Comparison of ENCODE assay signal across 33 mouse cellular contexts in genomic region chr3:144148234-144148633, GRCm38 (mm10).
"Had no signal": no experiment of that assay in that cellular context is flagged by ENCODE, and none has a peak within 500 bp of the region (broad histone marks: within the 10 kb centered on the region; RNA-seq: fewer than 3 reads in every experiment).

No protein-coding gene starts in this region.

- DNase-seq: heart, postnatal 10 days; heart, postnatal 14 days; heart, postnatal 36 days; heart, postnatal 4 days; kidney, adult 11 months; kidney, adult 18-20 months; kidney, adult 2 months; kidney, adult 8-10 months; kidney, adult 9 months; kidney, postnatal 10 days; kidney, postnatal 14 days; kidney, postnatal 25 days; kidney, postnatal 36 days; kidney, postnatal 4 days; layer of hippocampus, adult 9-11 months; layer of hippocampus, postnatal 36 days had no signal

- H3K27ac ChIP-seq: heart, embryonic 13.5 days; heart, embryonic 15.5 days; hindbrain, embryonic 10.5 days; hindbrain, embryonic 12.5 days; hindbrain, embryonic 13.5 days; hindbrain, embryonic 14.5 days; hindbrain, embryonic 15.5 days; hindbrain, postnatal 0 days; intestine, embryonic 15.5 days; kidney, postnatal 0 days; layer of hippocampus, adult 2 months; left cerebral cortex, adult 2 months had no signal

- ATAC-seq: hindbrain, embryonic 16.5 days; hindbrain, postnatal 0 days; inflammation-experienced regulatory T-cells, adult 6 months; intestine, embryonic 15.5 days; intestine, embryonic 16.5 days; intestine, postnatal 0 days had no signal

- H3K9ac ChIP-seq: heart, embryonic 12.5 days; heart, embryonic 13.5 days; heart, embryonic 15.5 days; hindbrain, embryonic 12.5 days; hindbrain, embryonic 13.5 days; hindbrain, embryonic 14.5 days; hindbrain, embryonic 15.5 days; intestine, embryonic 15.5 days had no signal

- H3K36me3 ChIP-seq: heart, embryonic 12.5 days; heart, embryonic 13.5 days; heart, embryonic 15.5 days; hindbrain, embryonic 10.5 days; hindbrain, embryonic 12.5 days; hindbrain, embryonic 13.5 days; hindbrain, embryonic 15.5 days; intestine, embryonic 15.5 days had no signal

- H3K4me3 ChIP-seq: heart, embryonic 12.5 days; heart, embryonic 13.5 days; heart, embryonic 15.5 days; hindbrain, embryonic 10.5 days; hindbrain, embryonic 12.5 days; hindbrain, embryonic 13.5 days; hindbrain, embryonic 15.5 days; intestine, embryonic 15.5 days; layer of hippocampus, adult 2 months; left cerebral cortex, adult 2 months had no signal

- H3K4me1 ChIP-seq: heart, embryonic 13.5 days; heart, embryonic 15.5 days; hindbrain, embryonic 10.5 days; hindbrain, embryonic 12.5 days; hindbrain, embryonic 13.5 days; hindbrain, embryonic 15.5 days; intestine, embryonic 15.5 days had no signal

- H3K9me3 ChIP-seq: heart, embryonic 12.5 days; heart, embryonic 13.5 days; heart, embryonic 15.5 days; hindbrain, embryonic 10.5 days; hindbrain, embryonic 12.5 days; hindbrain, embryonic 13.5 days; hindbrain, embryonic 15.5 days; intestine, embryonic 15.5 days had no signal

- H3K4me2 ChIP-seq: heart, embryonic 12.5 days; heart, embryonic 13.5 days; heart, embryonic 15.5 days; hindbrain, embryonic 12.5 days; hindbrain, embryonic 13.5 days; hindbrain, embryonic 14.5 days; hindbrain, embryonic 15.5 days; intestine, embryonic 15.5 days had no signal

- H3K27me3 ChIP-seq: heart, embryonic 12.5 days; heart, embryonic 13.5 days; heart, embryonic 15.5 days; hindbrain, embryonic 12.5 days; hindbrain, embryonic 13.5 days; intestine, embryonic 15.5 days had no signal
